Mouse (Mus musculus) stomach, embryonic 15.5 days (tissue): ENCODE results near the gene Pex7. TPM values are rescaled to one million over a fixed set of nuclear protein-coding genes. Genes with fewer than 3 reads are reported as not detected.

Source experiments
- ATAC-seq: fragments of 200-750 bp; cut with Nextera tagmentation; 2 replicates; pipeline ENCODE4 v1.8.0; 2017; ENCODE audit warnings: low read depth, moderate number of reproducible peaks, moderate TSS enrichment; ENCODE audit not compliant: insufficient read depth, low FRiP score
- H3K27ac ChIP-seq: fragments of 300-500 bp; sonication (generic); 2 replicates; pipeline ENCODE4 v1.5.1; 2015; ENCODE audit warnings: mild to moderate bottlenecking, inconsistent platforms
- H3K27me3 ChIP-seq: fragments of 300-500 bp; sonication (generic); replicated peaks from 2 replicates; pipeline ENCODE4 v1.6.1; 2015; ENCODE audit warnings: inconsistent platforms
- H3K36me3 ChIP-seq: fragments of 300-500 bp; sonication (generic); 2 replicates; pipeline ENCODE4 v1.6.1; 2015; ENCODE audit warnings: inconsistent platforms
- H3K4me1 ChIP-seq: fragments of 300-500 bp; sonication (generic); 2 replicates; pipeline ENCODE4 v1.6.1; 2015; ENCODE audit warnings: inconsistent platforms
- H3K4me2 ChIP-seq: fragments of 300-500 bp; sonication (generic); 2 replicates; pipeline ENCODE4 v1.6.1; 2015; ENCODE audit warnings: mild to moderate bottlenecking, inconsistent platforms
- H3K4me3 ChIP-seq: fragments of 300-500 bp; sonication (generic); replicated peaks from 2 replicates; pipeline ENCODE4 v1.5.1; 2015; ENCODE audit warnings: inconsistent platforms
- H3K9ac ChIP-seq: fragments of 300-500 bp; sonication (generic); 2 replicates; pipeline ENCODE4 v1.6.1; 2015; ENCODE audit warnings: inconsistent platforms
- H3K9me3 ChIP-seq: fragments of 300-500 bp; sonication (generic); 2 replicates; pipeline ENCODE4 v1.6.1; 2016; ENCODE audit warnings: inconsistent platforms
- WGBS: fragments of 180-500 bp; shearing (Covaris S2); methylation state at CpG from one replicate; pipeline ENCODE4 v1.1.7; 2015; 5-methylcytosine and 5-hydroxymethylcytosine counted together
- polyA plus RNA-seq: library from polyadenylated mRNA; unstranded; fragments of >200 nt; fragmentation: Nextera tagmentation; extraction: Ambion mirVana; gene quantifications from 2 replicates; pipeline ENCODE4 v1.2.1, GENCODE M21; 2015

The Pex7 gene
- polyA plus RNA-seq, 1 experiment from 2014 or later = 40.7 TPM

DNA sequence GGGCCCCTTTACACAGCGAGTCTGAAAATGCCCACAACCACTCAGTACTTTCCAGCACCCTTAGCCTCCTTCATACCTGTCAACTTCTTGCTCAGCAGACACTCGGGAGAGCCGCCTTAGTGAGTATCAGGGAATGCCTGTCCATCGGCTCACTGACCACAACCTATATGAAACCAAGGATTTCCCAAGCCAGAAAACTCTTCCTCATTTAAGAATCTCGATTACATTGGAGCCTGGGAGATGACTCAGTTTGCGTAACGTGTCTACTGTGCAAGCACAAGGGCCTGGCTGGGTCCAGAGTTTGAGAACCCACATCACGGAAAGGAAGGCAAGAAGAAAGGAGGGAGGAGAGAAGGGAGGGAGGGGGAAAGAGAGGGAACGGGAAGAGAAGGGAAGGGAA, 34.4 kb upstream of the Pex7 start:
- ATAC-seq = no peak
- H3K9me3 ChIP-seq = no peaks in the 10 kb centered on the region
- no peak overlapping the region for H3K4me3 ChIP-seq
- no peaks in the 10 kb centered on the region for H3K36me3 ChIP-seq
- H3K4me1 ChIP-seq = peaks cover 8% of the 10 kb centered on the region; the same call in 1 of the 2 replicates
- WGBS = 80% methylated on average over 9 of the region's 9 CpGs
- no peaks in the 10 kb centered on the region for H3K27me3 ChIP-seq
- H3K9ac ChIP-seq = no peak overlapping the region
- no peak overlapping the region for H3K4me2 ChIP-seq
- H3K27ac ChIP-seq = no peak overlapping the region

DNA sequence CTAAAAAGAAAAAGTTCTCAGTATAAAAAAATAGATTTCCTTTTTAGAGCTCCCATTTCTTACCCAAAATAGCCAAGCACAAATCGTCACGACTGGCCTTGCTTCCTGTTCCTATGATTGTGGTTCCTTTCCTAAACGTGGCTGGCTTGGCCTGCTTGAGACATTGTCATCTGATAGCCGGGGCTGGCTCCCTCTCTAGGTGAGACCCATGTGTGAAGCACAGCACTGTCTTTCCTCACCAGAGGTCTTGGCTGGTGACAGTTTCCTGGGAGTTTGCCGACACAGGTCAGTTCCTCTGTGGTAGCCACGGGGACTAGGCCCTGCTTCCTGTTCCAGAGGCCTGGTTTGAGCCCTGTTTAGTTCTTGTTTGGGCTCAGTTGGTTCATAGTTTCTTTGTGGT, 33.6 kb upstream of the Pex7 start:
- no peak overlapping the region for H3K4me2 ChIP-seq
- H3K27me3 ChIP-seq = no peaks in the 10 kb centered on the region
- no peak overlapping the region; the same call in 1 of the 2 replicates for H3K27ac ChIP-seq
- peaks cover 11% of the 10 kb centered on the region; the same call in 1 of the 2 replicates for H3K4me1 ChIP-seq
- no peak for ATAC-seq
- no peak overlapping the region for H3K4me3 ChIP-seq
- H3K36me3 ChIP-seq = no peaks in the 10 kb centered on the region
- 51% methylated on average over 6 of the region's 6 CpGs for WGBS
- no peaks in the 10 kb centered on the region for H3K9me3 ChIP-seq
- H3K9ac ChIP-seq = no peak overlapping the region

DNA sequence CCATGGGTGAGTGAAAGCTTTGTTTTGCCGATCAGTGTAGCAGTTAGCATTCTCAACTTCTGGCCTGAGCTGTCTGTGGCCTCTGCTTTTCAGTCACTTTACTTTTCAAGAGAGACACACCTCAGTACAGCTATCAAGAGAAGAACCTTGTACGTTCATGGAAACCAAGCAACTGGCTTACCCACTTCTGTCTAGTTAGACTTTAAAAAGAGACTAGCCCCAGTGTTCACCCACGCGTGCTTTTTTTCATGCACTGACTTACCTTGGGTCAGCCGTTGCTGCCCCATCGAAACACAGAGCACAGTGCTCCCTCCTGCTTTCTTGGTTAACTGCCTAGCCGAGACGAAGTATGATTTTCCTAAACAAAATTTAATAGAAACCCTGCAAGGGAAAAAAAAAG, 33.1 kb upstream of the Pex7 start:
- ATAC-seq = no peak
- 80% methylated on average over 8 of the region's 8 CpGs for WGBS

DNA sequence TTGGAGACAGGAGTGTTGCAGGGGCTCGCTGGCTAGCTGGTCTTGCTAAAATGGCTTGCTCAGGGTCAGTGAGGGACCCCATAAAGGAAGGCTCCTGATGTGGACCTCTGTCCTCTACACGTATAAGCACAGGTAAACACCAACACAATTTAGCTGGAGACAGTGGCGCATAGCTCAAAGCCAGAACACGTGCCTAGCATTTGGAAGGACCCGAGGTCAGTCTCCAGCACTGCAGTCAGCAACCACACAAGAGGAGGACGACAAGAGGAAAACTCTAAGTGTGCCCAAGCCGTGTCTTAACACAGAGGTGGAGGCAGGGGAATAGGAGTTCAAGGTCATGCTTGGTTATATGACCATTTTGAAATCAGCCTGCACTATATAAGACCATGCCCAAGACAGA, 32.6 kb upstream of the Pex7 start:
- H3K9ac ChIP-seq = no peak overlapping the region
- peaks cover 11% of the 10 kb centered on the region; the same call in 1 of the 2 replicates for H3K4me1 ChIP-seq
- ATAC-seq = no peak
- no peaks in the 10 kb centered on the region for H3K36me3 ChIP-seq
- 86% methylated on average over 7 of the region's 7 CpGs for WGBS
- no peaks in the 10 kb centered on the region for H3K9me3 ChIP-seq
- no peaks in the 10 kb centered on the region for H3K27me3 ChIP-seq
- H3K4me3 ChIP-seq = no peak overlapping the region
- no peak overlapping the region for H3K27ac ChIP-seq
- H3K4me2 ChIP-seq = no peak overlapping the region

More for the DNA sequence above, 33.1 kb upstream of the Pex7 start:
- no peaks in the 10 kb centered on the region for H3K9me3 ChIP-seq
- no peak overlapping the region for H3K4me3 ChIP-seq
- H3K36me3 ChIP-seq = no peaks in the 10 kb centered on the region
- no peak overlapping the region for H3K4me2 ChIP-seq
- H3K27me3 ChIP-seq = no peaks in the 10 kb centered on the region
- no peak overlapping the region for H3K9ac ChIP-seq
- H3K27ac ChIP-seq = no peak overlapping the region
- peaks cover 11% of the 10 kb centered on the region; the same call in 1 of the 2 replicates for H3K4me1 ChIP-seq

DNA sequence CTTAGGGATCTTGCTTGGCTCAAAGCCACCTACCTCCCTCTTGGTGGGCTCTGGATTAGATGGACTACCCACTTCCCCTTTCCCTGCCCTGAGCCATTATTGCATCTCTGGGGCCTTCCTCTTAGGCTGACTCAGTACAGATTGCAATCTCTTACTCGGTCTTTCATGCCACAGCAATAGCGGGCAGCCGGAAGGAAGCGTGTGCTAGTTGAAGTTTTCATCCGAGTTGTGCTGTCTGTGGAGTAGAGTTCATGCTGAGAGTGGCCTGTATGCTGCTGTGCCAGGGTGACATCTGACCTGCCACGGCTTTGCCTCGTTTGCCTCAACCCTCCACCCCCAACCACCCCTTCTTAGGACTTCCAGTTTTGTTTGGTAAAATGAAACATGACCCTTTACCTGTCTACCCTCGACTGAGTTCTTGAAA, 31.8 kb upstream of the Pex7 start:
- Histone ChIP-seq H3K27me3 (no peaks in the 10 kb centered on the region), H3K9ac (no peak overlapping the region), H3K4me2 (no peak overlapping the region), H3K9me3 (no peaks in the 10 kb centered on the region), H3K4me3 (no peak overlapping the region), H3K4me1 (peaks cover 11% of the 10 kb centered on the region; the same call in 1 of the 2 replicates), H3K36me3 (no peaks in the 10 kb centered on the region), H3K27ac (no peak overlapping the region)
- WGBS = 54% methylated on average over 8 of the region's 8 CpGs
- ATAC-seq = no peak

DNA sequence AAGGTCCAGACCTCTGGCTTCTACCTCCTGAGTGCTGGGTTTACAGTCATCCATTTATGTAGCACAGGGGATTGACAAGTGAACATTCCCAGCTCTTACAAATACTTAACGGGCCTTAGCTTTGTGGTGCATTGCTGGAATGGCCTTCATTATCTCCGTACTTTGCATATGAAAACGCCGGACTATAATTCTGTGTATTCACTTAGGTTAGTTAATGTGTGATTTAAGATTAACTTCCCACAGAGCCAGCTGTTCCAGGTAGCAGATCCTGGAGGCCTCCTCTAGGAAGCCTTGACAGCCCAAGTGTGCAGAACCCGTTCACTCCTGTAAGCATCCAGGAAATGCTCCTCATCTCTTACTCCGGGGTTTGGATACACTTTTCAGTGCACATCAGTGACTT, 31.2 kb upstream of the Pex7 start:
- WGBS = 72% methylated on average over 6 of the region's 6 CpGs
- Histone ChIP-seq H3K4me1 (peaks cover 11% of the 10 kb centered on the region; the same call in 1 of the 2 replicates), H3K4me3 (no peak overlapping the region), H3K36me3 (no peaks in the 10 kb centered on the region), H3K27me3 (no peaks in the 10 kb centered on the region), H3K9me3 (no peaks in the 10 kb centered on the region), H3K4me2 (no peak overlapping the region), H3K27ac (no peak overlapping the region), H3K9ac (no peak overlapping the region)
- ATAC-seq = no peak

DNA sequence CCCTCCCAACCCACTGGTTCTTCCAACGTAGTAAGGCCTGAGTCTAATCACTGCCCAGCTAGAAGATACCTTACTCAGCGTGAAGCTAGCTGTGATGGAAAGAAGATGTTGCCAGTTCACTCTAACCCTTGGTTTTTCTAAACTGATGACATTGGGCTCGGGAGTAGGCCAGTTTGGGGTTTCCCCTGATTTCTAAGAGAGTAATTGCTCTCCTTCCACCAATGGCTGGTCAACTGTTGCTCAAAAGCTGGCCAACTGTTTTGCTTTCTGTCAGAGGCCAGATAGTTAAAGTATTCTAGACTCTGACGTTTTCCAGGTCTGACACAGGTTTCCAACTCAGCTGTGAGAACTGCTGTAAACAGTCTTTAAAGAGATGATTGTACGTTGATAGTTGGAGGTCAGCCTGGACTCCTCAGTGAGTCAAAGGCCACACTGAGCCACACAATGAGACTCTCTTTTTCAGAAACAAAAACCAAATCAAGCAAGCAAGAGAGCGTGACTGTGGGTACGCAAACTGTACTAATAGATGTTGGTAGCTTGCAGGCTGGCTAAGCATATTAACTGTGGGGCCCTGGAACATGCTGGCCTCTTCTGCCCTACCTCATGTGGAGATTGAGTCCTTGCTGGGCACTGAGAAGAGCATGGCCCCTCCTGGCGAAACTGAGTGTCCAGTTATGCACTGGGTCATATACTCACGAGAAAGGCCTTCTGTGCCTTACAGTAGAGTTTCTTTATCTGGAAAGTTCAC, 29.6 kb upstream of the Pex7 start:
- H3K4me2 ChIP-seq = peak overlapping the region; percentile 25; the same call in 1 of the 2 replicates
- H3K27ac ChIP-seq = no peak overlapping the region
- H3K9ac ChIP-seq = no peak overlapping the region
- no peaks in the 10 kb centered on the region for H3K27me3 ChIP-seq
- no peaks in the 10 kb centered on the region for H3K9me3 ChIP-seq
- no peak for ATAC-seq
- H3K36me3 ChIP-seq = no peaks in the 10 kb centered on the region
- 60% methylated on average over 9 of the region's 9 CpGs for WGBS
- no peak overlapping the region; the same call in 1 of the 2 replicates for H3K4me3 ChIP-seq
- H3K4me1 ChIP-seq = peaks cover 11% of the 10 kb centered on the region; the same call in 1 of the 2 replicates

DNA sequence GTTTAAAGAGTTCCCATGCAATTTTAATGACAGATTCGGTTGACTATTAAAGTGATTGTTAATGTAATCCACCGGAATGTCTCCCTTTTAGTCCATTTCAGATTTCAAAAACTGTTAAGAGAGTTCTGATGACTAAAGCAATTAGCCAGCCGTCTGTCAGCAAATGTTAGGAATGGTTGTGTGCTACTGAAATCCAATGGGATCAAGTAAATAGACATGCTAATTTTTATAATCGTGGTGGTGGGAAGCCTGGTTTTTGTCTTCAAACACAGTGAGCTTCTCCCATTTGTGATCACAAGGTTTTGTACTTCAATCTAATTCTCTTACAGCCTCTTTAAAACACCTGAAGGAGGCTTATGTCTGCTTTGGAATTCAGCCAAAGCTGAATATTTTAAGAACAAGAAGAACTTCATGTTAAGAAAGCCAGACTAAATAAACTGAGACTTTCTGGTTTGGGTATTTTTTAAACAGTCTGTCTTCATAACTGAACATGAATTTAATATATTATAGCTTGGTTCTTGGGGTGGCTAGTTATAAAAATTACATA, 28.4 kb upstream of the Pex7 start:
- no peaks in the 10 kb centered on the region for H3K36me3 ChIP-seq
- H3K27me3 ChIP-seq = no peaks in the 10 kb centered on the region
- WGBS = 38% methylated on average over 4 of the region's 4 CpGs
- peak overlapping the region; percentile 97 for H3K4me2 ChIP-seq
- no peaks in the 10 kb centered on the region for H3K9me3 ChIP-seq
- H3K4me3 ChIP-seq = peak overlapping the region; percentile 24; the same call in 1 of the 2 replicates
- ATAC-seq = no peak
- H3K4me1 ChIP-seq = peaks cover 11% of the 10 kb centered on the region; the same call in 1 of the 2 replicates
- H3K27ac ChIP-seq = no peak overlapping the region
- H3K9ac ChIP-seq = no peak overlapping the region

DNA sequence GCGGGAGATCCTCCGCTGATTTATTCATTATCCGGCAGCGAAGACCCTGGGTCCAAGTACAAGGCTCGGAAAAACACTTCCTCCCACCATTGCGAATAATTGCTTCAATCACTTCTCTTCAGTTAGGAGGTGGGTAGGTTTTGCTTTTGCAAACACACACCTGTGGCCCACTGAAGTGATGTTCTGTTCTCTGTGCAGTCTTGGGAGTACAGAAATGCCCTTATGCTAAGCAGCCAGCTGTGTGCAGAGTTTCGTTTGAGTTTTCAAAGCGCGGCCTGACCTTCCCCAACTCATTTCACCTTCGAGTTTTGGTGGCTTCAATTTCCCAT, 27.8 kb upstream of the Pex7 start:
- H3K27me3 ChIP-seq = no peaks in the 10 kb centered on the region
- H3K9ac ChIP-seq = 0 out of 2 replicates have a peak overlapping the region, but pooled peaks have one; percentile 68
- H3K4me2 ChIP-seq = peak overlapping the region; percentile 97
- no peak overlapping the region for H3K27ac ChIP-seq
- H3K36me3 ChIP-seq = no peaks in the 10 kb centered on the region
- peak overlapping the region; percentile 81 for H3K4me3 ChIP-seq
- 5% methylated on average over 10 of the region's 10 CpGs for WGBS
- no peak for ATAC-seq
- H3K9me3 ChIP-seq = no peaks in the 10 kb centered on the region
- H3K4me1 ChIP-seq = peaks cover 11% of the 10 kb centered on the region; the same call in 1 of the 2 replicates

DNA sequence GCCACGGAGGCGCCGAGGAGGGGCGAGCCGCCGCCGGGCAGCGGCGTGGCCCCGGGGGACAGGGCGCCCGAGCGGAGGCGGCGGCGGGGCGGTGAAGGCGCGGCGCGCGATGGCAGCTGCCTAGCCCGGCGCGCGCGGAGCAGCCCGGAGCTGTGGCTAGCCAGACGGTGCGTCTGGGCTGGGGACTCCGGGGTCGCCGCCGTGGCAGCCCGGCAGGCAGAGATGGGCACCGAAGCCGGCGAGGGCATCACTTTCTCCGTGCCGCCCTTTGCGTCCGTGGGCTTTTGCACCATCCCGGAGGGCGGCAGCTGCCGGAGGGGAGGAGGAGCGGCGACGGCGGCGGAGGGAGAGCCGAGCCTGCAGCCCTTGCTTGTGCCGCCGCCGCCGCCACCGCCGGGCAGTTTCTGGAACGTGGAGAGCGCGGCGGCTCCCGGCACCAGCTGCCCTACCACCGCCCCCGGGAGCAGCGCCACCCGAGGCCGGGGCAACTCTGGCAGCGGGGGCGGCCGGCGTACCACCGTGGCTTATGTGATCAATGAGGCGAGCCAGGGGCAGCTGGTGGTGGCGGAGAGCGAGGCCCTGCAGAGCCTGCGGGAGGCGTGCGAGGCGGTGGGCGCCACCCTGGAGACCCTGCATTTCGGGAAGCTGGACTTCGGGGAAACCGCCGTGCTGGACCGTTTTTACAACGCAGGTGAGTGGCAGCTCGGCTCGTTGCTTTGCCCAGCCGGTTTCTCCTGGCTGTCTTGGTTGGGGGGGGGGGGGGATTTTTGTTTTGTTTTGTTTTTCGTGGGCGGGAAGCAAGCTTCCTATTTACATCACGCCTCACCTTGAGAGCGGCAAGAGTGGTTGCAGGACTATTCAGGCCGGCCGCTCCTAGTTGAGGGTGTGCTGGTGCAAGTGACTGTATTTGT, 27.1 kb upstream of the Pex7 start, which contains the start of gene Map3k5:
Map3k5 (plus strand) TSS at position 89 of the 911 bp plus-strand sequence.
- under 1% methylated on average over 70 of the region's 95 CpGs for WGBS
- ATAC-seq = peak; percentile 19; the same call in 1 of the 2 replicates
- Histone ChIP-seq H3K36me3 (no peaks in the 10 kb centered on the region), H3K27me3 (no peaks in the 10 kb centered on the region), H3K4me1 (peaks cover 11% of the 10 kb centered on the region; the same call in 1 of the 2 replicates), H3K9ac (peak within 1 kb of the TSS; percentile 68), H3K4me2 (peak within 1 kb of the TSS; percentile 97), H3K9me3 (no peaks in the 10 kb centered on the region), H3K4me3 (peak within 1 kb of the TSS; percentile 81), H3K27ac (peak within 1 kb of the TSS; percentile 95)

DNA sequence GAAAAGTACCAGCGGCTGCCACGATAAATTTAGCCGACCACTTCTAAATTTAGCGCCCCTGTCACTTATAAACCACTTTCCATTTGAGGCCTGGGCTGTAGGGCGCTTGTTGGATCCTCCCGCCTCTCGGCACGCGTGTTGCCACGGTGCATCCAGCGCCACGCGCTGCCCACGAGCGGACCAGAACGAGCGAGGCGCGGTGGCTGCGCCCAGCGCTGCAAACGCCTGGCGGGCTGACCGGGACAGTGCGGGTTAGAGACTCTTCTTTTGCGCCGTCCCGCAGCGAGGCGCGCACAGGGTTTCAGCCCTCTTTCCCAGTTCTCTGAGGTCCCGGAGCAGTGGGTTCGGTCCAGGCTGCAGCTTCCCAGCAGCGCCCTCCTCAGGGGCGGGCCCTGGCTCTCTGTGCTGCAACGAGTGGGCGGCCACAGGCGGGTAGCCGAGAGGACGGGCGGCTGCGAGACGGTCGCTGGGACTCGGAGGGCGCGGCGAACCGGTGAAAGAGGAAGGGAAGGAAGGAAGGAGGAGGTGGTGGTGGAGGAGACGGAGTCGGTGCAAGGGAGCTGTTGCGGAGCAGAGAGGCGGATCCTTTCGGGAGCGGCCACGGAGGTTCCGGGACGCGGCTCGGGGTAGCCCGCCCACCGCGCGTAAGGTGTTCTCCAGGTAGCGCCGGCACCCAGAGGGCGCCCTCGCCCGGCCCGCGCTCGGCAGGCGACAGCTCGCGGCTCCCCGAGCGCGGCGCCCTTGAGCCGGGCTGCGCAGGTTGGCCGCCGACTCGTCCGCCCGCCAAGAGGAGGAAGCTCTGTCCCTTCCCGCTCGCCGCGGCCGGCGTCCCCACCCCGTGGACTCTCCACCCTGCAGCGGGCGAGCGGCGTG, 26.3 kb upstream of the Pex7 start:
- peak; percentile 92 for ATAC-seq
- Histone ChIP-seq H3K4me1 (0 out of 2 replicates have a peak, but pooled peaks cover 5% of the 10 kb centered on the region), H3K4me3 (peak overlapping the region; percentile 81), H3K27me3 (no peaks in the 10 kb centered on the region), H3K4me2 (peak overlapping the region; percentile 97), H3K9me3 (no peaks in the 10 kb centered on the region), H3K36me3 (no peaks in the 10 kb centered on the region), H3K27ac (peak overlapping the region; percentile 95), H3K9ac (peak overlapping the region; percentile 68)
- under 1% methylated on average over 94 of the region's 97 CpGs for WGBS
